Mouse (Mus musculus): ENCODE results near the gene Lrrn3. TPM values are rescaled to one million over a fixed set of nuclear protein-coding genes. Genes with fewer than 3 reads are reported as not detected.
A peak's percentile ranks its signal among the peaks of the same experiment; 100 is the strongest.

Lrrn3 gene
- polyA plus RNA-seq, 2 experiments: 0.63 to 1.7 TPM

DNA sequence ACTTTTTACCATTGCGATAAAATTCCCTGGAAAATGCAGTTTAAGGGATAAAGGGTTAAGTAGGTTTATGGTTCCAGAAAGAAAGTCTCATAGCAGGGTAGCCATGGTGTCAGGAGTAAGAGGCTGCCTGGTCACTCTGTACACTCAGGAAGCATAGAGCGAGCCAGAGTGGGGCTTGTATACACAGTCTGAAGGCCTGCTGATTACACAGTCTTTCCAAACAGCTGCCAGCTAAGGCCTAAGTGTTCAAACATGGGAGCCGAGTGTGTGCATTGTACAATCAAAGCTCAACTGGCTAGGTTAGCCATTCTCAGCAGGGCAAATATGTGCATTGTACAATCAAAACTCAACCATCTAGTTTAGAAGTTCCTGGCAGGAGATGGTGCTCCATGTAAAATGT, 69.1 kb downstream of the Lrrn3 start:
- H3K27ac ChIP-seq: no peak overlapping the region

DNA sequence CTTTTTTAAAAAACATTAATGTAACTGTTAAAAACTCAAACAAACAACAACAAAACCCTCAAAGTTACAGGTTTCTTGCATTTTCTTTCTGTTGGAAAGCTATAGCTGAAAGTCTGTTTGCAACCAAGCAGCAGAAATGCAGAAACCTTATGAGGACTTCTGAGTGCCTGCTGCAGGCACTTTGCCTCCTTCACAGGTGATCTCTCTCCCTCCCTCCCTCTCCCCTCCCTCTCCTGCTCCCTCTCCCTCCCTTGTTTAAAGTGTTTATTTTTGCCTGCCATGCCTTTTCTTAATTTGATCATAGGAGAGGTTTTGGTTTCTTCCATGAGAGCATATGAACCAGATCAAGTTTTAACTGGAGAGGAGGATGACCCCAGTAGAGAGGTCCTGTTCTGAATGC, 69.6 kb downstream of the Lrrn3 start:
- Histone ChIP-seq H3K27ac (no peak overlapping the region), H3K4me1 (replicated peaks; ENCODE audit: control insufficient read depth in 2 of 2, insufficient read depth in 2 of 2, low read length in 1 of 2) (no peaks in the 10 kb centered on the region), H3K9ac (replicated peaks) (no peak overlapping the region), H3K4me2 (ENCODE audit: low read depth) (no peak overlapping the region), H3K9me3 (ENCODE audit: control insufficient read depth, low read length) (no peaks in the 10 kb centered on the region), H3K36me3 (replicated peaks; ENCODE audit: control insufficient read depth, insufficient read depth, low read depth) (no peaks in the 10 kb centered on the region), H3K27me3 (ENCODE audit: control insufficient read depth, insufficient read depth, low read length) (no peaks in the 10 kb centered on the region), H3K4me3 (ENCODE audit: insufficient read depth in 1 of 2, low read depth in 2 of 2, low read length in 2 of 2) (no peak overlapping the region)
- DNase-seq (ENCODE audit: low read depth in 3 of 3, low spot score in 3 of 3) (no peak), ATAC-seq (ENCODE audit: insufficient read depth) (no peak)
- TF ChIP-seq CTCF (IDR thresholded peaks at IDR 0.05; ENCODE audit: low read depth): no peak
- TF ChIP-seq EP300 (IDR thresholded peaks at IDR 0.05; ENCODE audit: low read depth): no peak

More for the DNA sequence above, 69.1 kb downstream of the Lrrn3 start:
- Histone ChIP-seq H3K4me2 (ENCODE audit: low read depth) (no peak overlapping the region), H3K4me1 (replicated peaks; ENCODE audit: control insufficient read depth in 2 of 2, insufficient read depth in 2 of 2, low read length in 1 of 2) (no peaks in the 10 kb centered on the region), H3K4me3 (ENCODE audit: insufficient read depth in 1 of 2, low read depth in 2 of 2, low read length in 2 of 2) (no peak overlapping the region), H3K36me3 (replicated peaks; ENCODE audit: control insufficient read depth, insufficient read depth, low read depth) (no peaks in the 10 kb centered on the region), H3K9ac (replicated peaks) (no peak overlapping the region), H3K9me3 (ENCODE audit: control insufficient read depth, low read length) (no peaks in the 10 kb centered on the region), H3K27me3 (ENCODE audit: control insufficient read depth, insufficient read depth, low read length) (no peaks in the 10 kb centered on the region)
- DNase-seq (ENCODE audit: low read depth in 3 of 3, low spot score in 3 of 3) (peak; percentile 4 to 9 (median 4)), ATAC-seq (ENCODE audit: insufficient read depth) (peak; percentile 61)
- TF ChIP-seq CTCF (IDR thresholded peaks at IDR 0.05; ENCODE audit: low read depth) (no peak), EP300 (IDR thresholded peaks at IDR 0.05; ENCODE audit: low read depth) (no peak)
- 44% methylated on average over 3 of the region's 3 CpGs for WGBS (ENCODE audit: insufficient replicate concordance)

DNA sequence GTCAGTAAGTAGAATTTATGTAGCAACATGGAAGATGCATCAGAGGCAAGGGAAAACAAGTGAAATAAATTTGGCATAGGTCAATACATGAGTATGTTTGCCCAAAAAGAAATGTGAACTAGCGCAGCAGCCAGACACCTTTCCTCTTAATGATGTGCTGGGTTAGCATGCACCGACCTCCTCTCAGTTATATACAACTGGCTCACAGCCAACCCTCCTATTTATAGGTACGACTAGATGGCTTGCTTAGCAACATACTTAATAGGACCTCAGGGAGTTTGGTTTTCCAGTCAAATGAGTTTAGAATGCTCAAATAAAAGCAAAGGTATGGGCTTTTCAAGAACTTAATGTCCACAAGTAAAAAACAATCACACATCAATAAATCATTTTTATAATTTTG, 76.8 kb downstream of the Lrrn3 start:
- H3K9ac ChIP-seq (replicated peaks): no peak overlapping the region
- H3K4me3 ChIP-seq (ENCODE audit: insufficient read depth in 1 of 2, low read depth in 2 of 2, low read length in 2 of 2): no peak overlapping the region
- TF ChIP-seq EP300 (IDR thresholded peaks at IDR 0.05; ENCODE audit: low read depth): no peak
- no peak for TF ChIP-seq CTCF (IDR thresholded peaks at IDR 0.05; ENCODE audit: low read depth)
- no peak overlapping the region for H3K27ac ChIP-seq
- no peak overlapping the region for H3K4me2 ChIP-seq (ENCODE audit: low read depth)
- no peaks in the 10 kb centered on the region for H3K9me3 ChIP-seq (ENCODE audit: control insufficient read depth, low read length)
- ATAC-seq (ENCODE audit: insufficient read depth) (no peak), DNase-seq (ENCODE audit: low read depth in 3 of 3, low spot score in 3 of 3) (no peak)
- no peaks in the 10 kb centered on the region for H3K4me1 ChIP-seq (replicated peaks; ENCODE audit: control insufficient read depth in 2 of 2, insufficient read depth in 2 of 2, low read length in 1 of 2)
- H3K27me3 ChIP-seq (ENCODE audit: control insufficient read depth, insufficient read depth, low read length): no peaks in the 10 kb centered on the region
- no peaks in the 10 kb centered on the region for H3K36me3 ChIP-seq (replicated peaks; ENCODE audit: control insufficient read depth, insufficient read depth, low read depth)
- 63% methylated on average over 3 of the region's 3 CpGs for WGBS (ENCODE audit: insufficient replicate concordance)

DNA sequence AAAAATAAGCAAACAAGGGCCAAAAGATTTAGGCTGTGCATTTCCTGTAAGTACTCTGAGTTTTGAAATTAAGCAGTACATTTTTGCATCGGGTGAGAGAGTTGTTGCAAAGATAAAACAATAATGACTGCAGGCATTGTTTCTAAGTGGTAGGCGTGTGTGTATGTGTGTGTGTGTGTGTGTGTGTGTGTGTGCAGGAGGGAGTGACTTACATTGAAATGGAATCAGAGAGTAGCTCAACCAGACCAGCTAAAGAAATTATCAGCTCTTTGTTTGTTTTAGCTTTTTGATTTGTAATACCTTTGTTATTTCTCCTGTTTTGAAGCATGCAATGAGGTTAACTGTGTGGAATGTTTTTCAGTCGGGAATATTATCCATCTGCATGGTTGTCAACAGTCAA, 84.3 kb downstream of the Lrrn3 start:
- no peak for TF ChIP-seq EP300 (IDR thresholded peaks at IDR 0.05; ENCODE audit: low read depth)
- TF ChIP-seq CTCF (IDR thresholded peaks at IDR 0.05; ENCODE audit: low read depth): no peak
- H3K36me3 ChIP-seq (replicated peaks; ENCODE audit: control insufficient read depth, insufficient read depth, low read depth): no peaks in the 10 kb centered on the region
- no peaks in the 10 kb centered on the region for H3K27me3 ChIP-seq (ENCODE audit: control insufficient read depth, insufficient read depth, low read length)
- 48% methylated on average over 3 of the region's 3 CpGs for WGBS (ENCODE audit: insufficient replicate concordance)
- DNase-seq (ENCODE audit: low read depth in 3 of 3, low spot score in 3 of 3) (no peak), ATAC-seq (ENCODE audit: insufficient read depth) (no peak)
- H3K27ac ChIP-seq: no peak overlapping the region
- no peak overlapping the region for H3K4me2 ChIP-seq (ENCODE audit: low read depth)
- H3K4me1 ChIP-seq (replicated peaks; ENCODE audit: control insufficient read depth in 2 of 2, insufficient read depth in 2 of 2, low read length in 1 of 2): no peaks in the 10 kb centered on the region
- H3K4me3 ChIP-seq (ENCODE audit: insufficient read depth in 1 of 2, low read depth in 2 of 2, low read length in 2 of 2): no peak overlapping the region
- no peak overlapping the region for H3K9ac ChIP-seq (replicated peaks)
- no peaks in the 10 kb centered on the region for H3K9me3 ChIP-seq (ENCODE audit: control insufficient read depth, low read length)

Data from liver, embryonic 14.5 days (tissue).